Mouse (Mus musculus): ENCODE measurements around the gene Fgfbp3. TPM values are rescaled to one million over a fixed set of nuclear protein-coding genes. Genes with fewer than 3 reads are reported as not detected.
A peak's percentile ranks its signal among the peaks of the same experiment; 100 is the strongest.
"Not testable (repeated sequence)": the region's sequence is repeated elsewhere in the genome, so short reads cannot be mapped to it uniquely, and the experiment has no call there.

Gene Fgfbp3
- polyA plus RNA-seq, 1 experiment from 2014 or later = 5.5 TPM

- Histone ChIP-seq H3K27me3 (no peaks in the 10 kb centered on the region), H3K9me3 (no peaks in the 10 kb centered on the region), H3K4me3 (peak overlapping the region; percentile 58), H3K27ac (peak overlapping the region; percentile 58; the same call in 1 of the 2 replicates), H3K36me3 (no peaks in the 10 kb centered on the region), H3K4me1 (peaks cover 10% of the 10 kb centered on the region; the same call in 1 of the 2 replicates), H3K9ac (peak overlapping the region; percentile 73), H3K4me2 (replicated peaks) (peak overlapping the region; percentile 80)
- peak; percentile 89 for ATAC-seq (ENCODE audit: low FRiP score, low read depth)
- WGBS = 1% methylated on average over 41 of the region's 41 CpGs
Observed at GRCm38 (mm10) chr19:36904211-36905007, 15.0 kb downstream of the Fgfbp3 start.

- H3K9me3 ChIP-seq = no peaks in the 10 kb centered on the region
- H3K27ac ChIP-seq = no peak overlapping the region
- H3K4me1 ChIP-seq = peaks cover 10% of the 10 kb centered on the region; the same call in 1 of the 2 replicates
- H3K9ac ChIP-seq = peak overlapping the region; percentile 73
- H3K4me3 ChIP-seq = peak overlapping the region; percentile 58
- WGBS = 41% methylated on average over 7 of the region's 7 CpGs
- no peaks in the 10 kb centered on the region for H3K36me3 ChIP-seq
- ATAC-seq (ENCODE audit: low FRiP score, low read depth) = no peak
- no peaks in the 10 kb centered on the region for H3K27me3 ChIP-seq
- peak overlapping the region; percentile 80 for H3K4me2 ChIP-seq (replicated peaks)
Observed at GRCm38 (mm10) chr19:36903377-36903776, 16.0 kb downstream of the Fgfbp3 start.

GRCm38 (mm10) chr19:36897778-36898177 lies 21.6 kb downstream of the Fgfbp3 start:
- peaks cover 21% of the 10 kb centered on the region for H3K36me3 ChIP-seq
- 49% methylated on average over 9 of the region's 9 CpGs for WGBS
- no peaks in the 10 kb centered on the region for H3K4me1 ChIP-seq
- H3K4me3 ChIP-seq = no peak overlapping the region
- H3K9ac ChIP-seq = no peak overlapping the region
- H3K27me3 ChIP-seq = no peaks in the 10 kb centered on the region
- no peak overlapping the region for H3K4me2 ChIP-seq (replicated peaks)
- no peaks in the 10 kb centered on the region for H3K9me3 ChIP-seq
- no peak for ATAC-seq (ENCODE audit: low FRiP score, low read depth)
- no peak overlapping the region for H3K27ac ChIP-seq

GRCm38 (mm10) chr19:36896791-36897569 lies 22.4 kb downstream of the Fgfbp3 start:
- no peaks in the 10 kb centered on the region for H3K4me1 ChIP-seq
- no peaks in the 10 kb centered on the region for H3K27me3 ChIP-seq
- peaks cover 26% of the 10 kb centered on the region for H3K36me3 ChIP-seq
- H3K27ac ChIP-seq = no peak overlapping the region
- H3K9me3 ChIP-seq = no peaks in the 10 kb centered on the region
- H3K4me3 ChIP-seq = no peak overlapping the region
- WGBS = 12% methylated on average over 10 of the region's 10 CpGs
- no peak overlapping the region for H3K4me2 ChIP-seq (replicated peaks)
- ATAC-seq (ENCODE audit: low FRiP score, low read depth) = no peak
- H3K9ac ChIP-seq = no peak overlapping the region

- no peak overlapping the region for H3K9ac ChIP-seq
- H3K4me2 ChIP-seq (replicated peaks) = no peak overlapping the region
- no peak for ATAC-seq (ENCODE audit: low FRiP score, low read depth)
- no peak overlapping the region for H3K27ac ChIP-seq
- H3K4me1 ChIP-seq = no peaks in the 10 kb centered on the region
- 96% methylated on average over 3 of the region's 3 CpGs for WGBS
- no peaks in the 10 kb centered on the region for H3K27me3 ChIP-seq
- H3K36me3 ChIP-seq = peaks cover 75% of the 10 kb centered on the region
- H3K4me3 ChIP-seq = no peak overlapping the region
- H3K9me3 ChIP-seq = no peaks in the 10 kb centered on the region
Observed at GRCm38 (mm10) chr19:36891746-36892145, 27.7 kb downstream of the Fgfbp3 start.

- Histone ChIP-seq H3K4me3 (no peak overlapping the region), H3K9me3 (no peaks in the 10 kb centered on the region), H3K9ac (no peak overlapping the region), H3K4me1 (no peaks in the 10 kb centered on the region), H3K27ac (no peak overlapping the region), H3K4me2 (replicated peaks) (no peak overlapping the region), H3K36me3 (peaks cover 93% of the 10 kb centered on the region), H3K27me3 (no peaks in the 10 kb centered on the region)
- WGBS = 87% methylated on average over 3 of the region's 3 CpGs
- ATAC-seq (ENCODE audit: low FRiP score, low read depth) = no peak
Observed at GRCm38 (mm10) chr19:36887706-36888105, 31.7 kb downstream of the Fgfbp3 start.

GRCm38 (mm10) chr19:36886316-36886715 lies 33.1 kb downstream of the Fgfbp3 start:
- no peak overlapping the region for H3K27ac ChIP-seq
- ATAC-seq (ENCODE audit: low FRiP score, low read depth) = no peak
- no peak overlapping the region for H3K9ac ChIP-seq
- H3K9me3 ChIP-seq = no peaks in the 10 kb centered on the region
- H3K4me3 ChIP-seq = no peak overlapping the region
- H3K4me2 ChIP-seq (replicated peaks) = no peak overlapping the region
- no peaks in the 10 kb centered on the region for H3K4me1 ChIP-seq
- WGBS = 79% methylated on average over 2 of the region's 2 CpGs
- peaks cover 95% of the 10 kb centered on the region for H3K36me3 ChIP-seq
- H3K27me3 ChIP-seq = no peaks in the 10 kb centered on the region

- Histone ChIP-seq H3K4me2 (replicated peaks) (no peak overlapping the region), H3K27me3 (no peaks in the 10 kb centered on the region), H3K9ac (no peak overlapping the region), H3K27ac (no peak overlapping the region), H3K4me1 (no peaks in the 10 kb centered on the region), H3K36me3 (peaks cover 90% of the 10 kb centered on the region), H3K9me3 (no peaks in the 10 kb centered on the region), H3K4me3 (no peak overlapping the region)
- ATAC-seq (ENCODE audit: low FRiP score, low read depth) = no peak
- WGBS = 80% methylated on average over 6 of the region's 6 CpGs
Observed at GRCm38 (mm10) chr19:36883119-36883518, 36.3 kb downstream of the Fgfbp3 start.

- peaks cover 85% of the 10 kb centered on the region for H3K36me3 ChIP-seq
- 65% methylated on average over 11 of the region's 11 CpGs for WGBS
Observed at GRCm38 (mm10) chr19:36878743-36879495, 40.5 kb downstream of the Fgfbp3 start.

GRCm38 (mm10) chr19:36877329-36877728 lies 42.1 kb downstream of the Fgfbp3 start:
- Histone ChIP-seq H3K9ac (no peak overlapping the region), H3K4me3 (no peak overlapping the region), H3K4me1 (no peaks in the 10 kb centered on the region), H3K9me3 (no peaks in the 10 kb centered on the region), H3K36me3 (peaks cover 83% of the 10 kb centered on the region), H3K27me3 (no peaks in the 10 kb centered on the region), H3K27ac (no peak overlapping the region), H3K4me2 (replicated peaks) (no peak overlapping the region)
- ATAC-seq (ENCODE audit: low FRiP score, low read depth) = no peak

More at GRCm38 (mm10) chr19:36878743-36879495, 40.5 kb downstream of the Fgfbp3 start:
- Histone ChIP-seq H3K4me2 (replicated peaks) (no peak overlapping the region), H3K4me1 (no peaks in the 10 kb centered on the region), H3K9ac (no peak overlapping the region), H3K4me3 (no peak overlapping the region), H3K9me3 (no peaks in the 10 kb centered on the region), H3K27me3 (no peaks in the 10 kb centered on the region), H3K27ac (no peak overlapping the region)
- no peak for ATAC-seq (ENCODE audit: low FRiP score, low read depth)

- Histone ChIP-seq H3K4me1 (no peaks in the 10 kb centered on the region), H3K4me2 (replicated peaks) (no peak overlapping the region), H3K9ac (no peak overlapping the region), H3K4me3 (no peak overlapping the region), H3K36me3 (peaks cover 76% of the 10 kb centered on the region), H3K9me3 (no peaks in the 10 kb centered on the region), H3K27me3 (no peaks in the 10 kb centered on the region), H3K27ac (no peak overlapping the region)
- 84% methylated on average over 2 of the region's 2 CpGs for WGBS
- ATAC-seq (ENCODE audit: low FRiP score, low read depth) = no peak
Observed at GRCm38 (mm10) chr19:36874651-36875050, 44.8 kb downstream of the Fgfbp3 start.

GRCm38 (mm10) chr19:36868675-36869074 lies 50.7 kb downstream of the Fgfbp3 start:
- peaks cover 76% of the 10 kb centered on the region for H3K36me3 ChIP-seq
- ATAC-seq (ENCODE audit: low FRiP score, low read depth); H3K27me3 ChIP-seq; H3K9ac ChIP-seq; H3K4me3 ChIP-seq; H3K4me1 ChIP-seq; H3K27ac ChIP-seq; H3K4me2 ChIP-seq (replicated peaks); H3K9me3 ChIP-seq: not testable (repeated sequence)
- 82% methylated on average over 3 of the region's 3 CpGs for WGBS
